Mouse (Mus musculus) E14TG2a.4 (cell line): ENCODE results near the gene Dexi.

Experiments used
- CTCF ChIP-seq: conservative IDR thresholded peaks from 2 replicates; pipeline ENCODE4 v1.5.1; 2014; ENCODE audit warnings: low read length
- NANOG ChIP-seq: IDR thresholded peaks from 2 replicates; pipeline ENCODE4 v1.6.1; 2014; ENCODE audit warnings: borderline replicate concordance, low read length, mixed read lengths
- POU5F1 ChIP-seq: IDR thresholded peaks from 2 replicates; pipeline ENCODE4 v1.6.1; 2014; ENCODE audit warnings: low read length, borderline replicate concordance

- TF ChIP-seq CTCF, result no peak
- no peak for TF ChIP-seq NANOG
- TF ChIP-seq POU5F1, result no peak
These were observed 32.2 kb downstream of the Dexi start for GRCm38 (mm10) chr16:10510477-10511133.
